In the genomic region with DNA sequence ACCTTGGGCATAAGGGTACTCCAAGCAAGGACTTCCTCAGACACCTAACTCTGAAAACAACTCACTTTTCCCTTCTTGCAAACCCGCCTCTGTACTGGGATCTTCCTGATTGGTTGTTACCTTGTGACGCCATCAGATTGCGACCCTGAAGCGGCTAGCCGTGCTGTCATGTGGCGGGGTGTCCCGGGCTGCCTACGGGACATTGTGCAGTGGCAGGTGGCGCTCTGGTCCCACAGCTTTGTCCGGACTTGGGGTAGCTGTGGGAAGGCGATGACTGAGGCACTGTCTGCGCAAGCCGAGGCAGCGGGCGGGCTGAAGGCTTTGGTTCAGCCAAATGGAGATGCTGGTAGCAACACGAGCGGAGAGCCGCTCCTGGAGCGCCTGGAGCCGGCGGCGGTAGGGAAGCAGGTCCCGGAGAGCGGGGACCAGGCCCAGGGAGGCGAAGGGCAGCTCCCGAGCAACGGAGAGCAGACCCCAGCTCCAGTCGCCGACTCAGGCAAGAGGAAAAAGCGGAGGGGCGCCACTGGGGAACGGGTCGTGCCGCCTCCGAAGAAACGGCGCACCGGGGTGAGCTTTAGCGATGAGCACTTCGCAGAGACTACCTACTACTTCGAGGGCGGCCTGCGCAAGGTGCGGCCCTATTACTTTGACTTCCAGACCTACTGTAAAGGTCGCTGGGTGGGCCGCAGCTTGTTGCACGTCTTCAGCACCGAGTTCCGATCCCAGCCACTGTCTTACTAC, we compare ENCODE assay signal across 8 mouse cellular contexts. TPM values are rescaled to one million over a fixed set of nuclear protein-coding genes. Genes with fewer than 3 reads are reported as not detected.
A peak's percentile ranks its signal among the peaks of the same experiment; 100 is the strongest.
DNase-seq lines count a peak whose midpoint lies in the region; ATAC-seq lines count a peak whose summit lies in the region.

Rpusd2 (plus strand) TSS at position 135 of the 741 bp plus-strand sequence.

- intact Hi-C loops in gastrocnemius, postnatal 14 days (cut with DNase I; ENCODE audit: low total_unique reads) = loop anchor here (5.0 kb wide), 1 partner anchor 152 kb away; no protein-coding TSS in a partner anchor
- intact Hi-C loops in left cerebral cortex, postnatal 10 days (cut with DNase I) = loop anchor here (10.0 kb wide), 1 partner anchor 250 kb away; the partner anchor contains the start of gene Vps18

- ATAC-seq in inflammation-experienced regulatory T-cells, adult 6 months = peak; percentile 96
- peak; percentile 96 for ATAC-seq in megakaryocyte-erythroid progenitor cell, adult 5-6 weeks (replicated peaks; ENCODE audit: low FRiP score, low TSS enrichment, poor library complexity, severe bottlenecking)

- DNase-seq in adrenal gland, adult (ENCODE audit: inconsistent age in 2 of 2, low spot score in 1 of 2) = peak; percentile 93 to 97
- peak; percentile 98 for DNase-seq in embryo, embryonic 10.5 days (ENCODE audit: low spot score)
- DNase-seq in gastrocnemius, postnatal 14 days = peak; percentile 92
- DNase-seq in left cerebral cortex, postnatal 10 days (ENCODE audit: extremely low spot score in 1 of 2, low spot score in 2 of 2) = peak; percentile 94 to 95
- DNase-seq in right cerebral cortex, postnatal 25 days = peak; percentile 91
- peak; percentile 83 to 91 for DNase-seq in urinary bladder, postnatal 4 days (ENCODE audit: low spot score in 2 of 2)

RNA-seq across cellular contexts. Expression of gene Rpusd2, which starts in this region (rescaled TPM):
- total RNA-seq in gastrocnemius, postnatal 14 days (2021) = 1 to 10 TPM; 2.7 to 3.5 TPM
- 1 to 10 TPM; 1.6 to 2.2 (median 2.0) TPM for polyA plus RNA-seq in inflammation-experienced regulatory T-cells, adult 6 months (2017; shearing (Covaris generic))
- total RNA-seq in left cerebral cortex, postnatal 10 days (2021) = 1 to 10 TPM; 6.3 to 6.7 TPM
- total RNA-seq in megakaryocyte-erythroid progenitor cell, adult 5-6 weeks (2014; fragmentation: Nextera tagmentation) = 19.0 and 25.4 TPM in 2 replicates
- total RNA-seq in megakaryocyte-erythroid progenitor cell, adult 5-6 weeks (2017) = 20.1 and 23.0 TPM in 2 replicates

Comparison
In these comparisons a context has a peak if more than half of its experiments do, and no peak if none do; other contexts are left out.
1. Peak in every context shown above with its lines: DNase-seq and ATAC-seq.